Mouse (Mus musculus): ENCODE measurements at regions not wholly inside any gene's neighbourhood (a gene's known extent, or its start where the extent isn't known, plus 50 kb on each side); places are given as distances from the start of the nearest gene placed in this dataset.

GRCm38 (mm10) chr13:31465711-31466110, 90.2 kb upstream of the Foxq1 start:
- Histone ChIP-seq H3K4me1 (no peaks in the 10 kb centered on the region), H3K4me2 (replicated peaks) (no peak overlapping the region), H3K27me3 (no peaks in the 10 kb centered on the region), H3K27ac (replicated peaks) (no peak overlapping the region), H3K9me3 (no peaks in the 10 kb centered on the region), H3K4me3 (no peak overlapping the region), H3K36me3 (no peaks in the 10 kb centered on the region), H3K9ac (replicated peaks) (no peak overlapping the region)
- 85% methylated on average over 4 of the region's 4 CpGs for WGBS
- ATAC-seq (ENCODE audit: low FRiP score, low read depth): no peak

GRCm38 (mm10) chr13:31468131-31468530, 87.8 kb upstream of the Foxq1 start:
- WGBS: 83% methylated on average over 3 of the region's 3 CpGs
- H3K27me3 ChIP-seq: no peaks in the 10 kb centered on the region
- H3K36me3 ChIP-seq: no peaks in the 10 kb centered on the region
- H3K9me3 ChIP-seq: no peaks in the 10 kb centered on the region
- no peak overlapping the region for H3K9ac ChIP-seq (replicated peaks)
- H3K27ac ChIP-seq (replicated peaks): no peak overlapping the region
- no peak overlapping the region for H3K4me3 ChIP-seq
- no peak for ATAC-seq (ENCODE audit: low FRiP score, low read depth)
- no peak overlapping the region for H3K4me2 ChIP-seq (replicated peaks)
- no peaks in the 10 kb centered on the region for H3K4me1 ChIP-seq

GRCm38 (mm10) chr13:31468983-31469382, 87.0 kb upstream of the Foxq1 start:
- Histone ChIP-seq H3K27ac (replicated peaks) (no peak overlapping the region), H3K4me3 (no peak overlapping the region), H3K9ac (replicated peaks) (no peak overlapping the region), H3K36me3 (no peaks in the 10 kb centered on the region), H3K9me3 (no peaks in the 10 kb centered on the region), H3K4me2 (replicated peaks) (no peak overlapping the region), H3K4me1 (no peaks in the 10 kb centered on the region), H3K27me3 (no peaks in the 10 kb centered on the region)
- 89% methylated on average over 3 of the region's 3 CpGs for WGBS
- ATAC-seq (ENCODE audit: low FRiP score, low read depth): no peak

- Histone ChIP-seq H3K4me3 (no peak overlapping the region), H3K4me2 (replicated peaks) (no peak overlapping the region), H3K36me3 (no peaks in the 10 kb centered on the region), H3K9me3 (no peaks in the 10 kb centered on the region), H3K27ac (replicated peaks) (no peak overlapping the region), H3K27me3 (no peaks in the 10 kb centered on the region), H3K4me1 (no peaks in the 10 kb centered on the region), H3K9ac (replicated peaks) (no peak overlapping the region)
- 77% methylated on average over 5 of the region's 5 CpGs for WGBS
- no peak for ATAC-seq (ENCODE audit: low FRiP score, low read depth)
Observed at GRCm38 (mm10) chr13:31472366-31472765, 83.6 kb upstream of the Foxq1 start.

- no peak for ATAC-seq (ENCODE audit: low FRiP score, low read depth)
- Histone ChIP-seq H3K9me3 (no peaks in the 10 kb centered on the region), H3K4me3 (no peak overlapping the region), H3K27ac (replicated peaks) (no peak overlapping the region), H3K9ac (replicated peaks) (no peak overlapping the region), H3K4me2 (replicated peaks) (no peak overlapping the region), H3K36me3 (no peaks in the 10 kb centered on the region), H3K4me1 (no peaks in the 10 kb centered on the region), H3K27me3 (no peaks in the 10 kb centered on the region)
- WGBS: 72% methylated on average over 4 of the region's 4 CpGs
Observed at GRCm38 (mm10) chr13:31472804-31473203, 83.1 kb upstream of the Foxq1 start.

GRCm38 (mm10) chr13:31473275-31473674, 82.7 kb upstream of the Foxq1 start:
- no peak for ATAC-seq (ENCODE audit: low FRiP score, low read depth)
- no peak overlapping the region for H3K9ac ChIP-seq (replicated peaks)
- H3K27ac ChIP-seq (replicated peaks): no peak overlapping the region
- no peak overlapping the region for H3K4me3 ChIP-seq
- no peak overlapping the region for H3K4me2 ChIP-seq (replicated peaks)
- H3K36me3 ChIP-seq: no peaks in the 10 kb centered on the region
- 82% methylated on average over 1 of the region's 1 CpGs for WGBS
- H3K27me3 ChIP-seq: no peaks in the 10 kb centered on the region
- H3K4me1 ChIP-seq: no peaks in the 10 kb centered on the region
- no peaks in the 10 kb centered on the region for H3K9me3 ChIP-seq

GRCm38 (mm10) chr13:31475845-31476244, 80.1 kb upstream of the Foxq1 start:
- Histone ChIP-seq H3K4me1 (no peaks in the 10 kb centered on the region), H3K9ac (replicated peaks) (no peak overlapping the region), H3K27me3 (no peaks in the 10 kb centered on the region), H3K4me2 (replicated peaks) (no peak overlapping the region), H3K4me3 (no peak overlapping the region), H3K36me3 (no peaks in the 10 kb centered on the region), H3K27ac (replicated peaks) (no peak overlapping the region), H3K9me3 (no peaks in the 10 kb centered on the region)
- 77% methylated on average over 3 of the region's 3 CpGs for WGBS
- no peak for ATAC-seq (ENCODE audit: low FRiP score, low read depth)

- no peak overlapping the region for H3K9ac ChIP-seq (replicated peaks)
- no peaks in the 10 kb centered on the region for H3K27me3 ChIP-seq
- H3K4me3 ChIP-seq: no peak overlapping the region
- WGBS: 71% methylated on average over 1 of the region's 1 CpGs
- H3K9me3 ChIP-seq: no peaks in the 10 kb centered on the region
- no peaks in the 10 kb centered on the region for H3K36me3 ChIP-seq
- H3K4me1 ChIP-seq: no peaks in the 10 kb centered on the region
- ATAC-seq (ENCODE audit: low FRiP score, low read depth): no peak
- H3K27ac ChIP-seq (replicated peaks): no peak overlapping the region
- no peak overlapping the region for H3K4me2 ChIP-seq (replicated peaks)
Observed at GRCm38 (mm10) chr13:31477171-31477867, 78.6 kb upstream of the Foxq1 start.

GRCm38 (mm10) chr13:31481105-31481844, 74.7 kb upstream of the Foxq1 start:
- Histone ChIP-seq H3K27me3 (no peaks in the 10 kb centered on the region), H3K4me2 (replicated peaks) (no peak overlapping the region), H3K4me1 (no peaks in the 10 kb centered on the region), H3K9me3 (no peaks in the 10 kb centered on the region), H3K27ac (replicated peaks) (no peak overlapping the region), H3K4me3 (no peak overlapping the region), H3K9ac (replicated peaks) (no peak overlapping the region), H3K36me3 (no peaks in the 10 kb centered on the region)
- ATAC-seq (ENCODE audit: low FRiP score, low read depth): no peak
- 87% methylated on average over 7 of the region's 7 CpGs for WGBS

GRCm38 (mm10) chr13:31486373-31486772, 69.6 kb upstream of the Foxq1 start:
- Histone ChIP-seq H3K36me3 (no peaks in the 10 kb centered on the region), H3K4me3 (no peak overlapping the region), H3K9me3 (no peaks in the 10 kb centered on the region), H3K9ac (replicated peaks) (no peak overlapping the region), H3K4me1 (no peaks in the 10 kb centered on the region), H3K4me2 (replicated peaks) (no peak overlapping the region), H3K27me3 (no peaks in the 10 kb centered on the region), H3K27ac (replicated peaks) (no peak overlapping the region)
- 80% methylated on average over 3 of the region's 3 CpGs for WGBS
- ATAC-seq (ENCODE audit: low FRiP score, low read depth): no peak

- Histone ChIP-seq H3K4me3 (no peak overlapping the region), H3K4me2 (replicated peaks) (no peak overlapping the region), H3K27ac (replicated peaks) (no peak overlapping the region), H3K4me1 (no peaks in the 10 kb centered on the region), H3K9me3 (no peaks in the 10 kb centered on the region), H3K27me3 (no peaks in the 10 kb centered on the region), H3K9ac (replicated peaks) (no peak overlapping the region), H3K36me3 (no peaks in the 10 kb centered on the region)
- no peak for ATAC-seq (ENCODE audit: low FRiP score, low read depth)
Observed at GRCm38 (mm10) chr13:31488186-31488585, 67.7 kb upstream of the Foxq1 start.

- H3K27me3 ChIP-seq: no peaks in the 10 kb centered on the region
- no peak overlapping the region for H3K4me2 ChIP-seq (replicated peaks)
- H3K9me3 ChIP-seq: no peaks in the 10 kb centered on the region
- no peak overlapping the region for H3K4me3 ChIP-seq
- WGBS: 93% methylated on average over 10 of the region's 10 CpGs
- no peaks in the 10 kb centered on the region for H3K4me1 ChIP-seq
- no peak overlapping the region for H3K9ac ChIP-seq (replicated peaks)
- no peak for ATAC-seq (ENCODE audit: low FRiP score, low read depth)
- no peaks in the 10 kb centered on the region for H3K36me3 ChIP-seq
- no peak overlapping the region for H3K27ac ChIP-seq (replicated peaks)
Observed at GRCm38 (mm10) chr13:31503191-31503590, 52.7 kb upstream of the Foxq1 start.
